Mouse (Mus musculus): Measurements from ENCODE around the gene Anp32e. TPM values are rescaled to one million over a fixed set of nuclear protein-coding genes. Genes with fewer than 3 reads are reported as not detected.
"Not testable (repeated sequence)": the region's sequence is repeated elsewhere in the genome, so short reads cannot be mapped to it uniquely, and the experiment has no call there.

The Anp32e gene
- polyA plus RNA-seq, 1 experiment from 2014 or later = 167 TPM

- H3K9me3 ChIP-seq (replicated peaks; ENCODE audit: control insufficient read depth, low read length) = no peaks in the 10 kb centered on the region
- no peak for ATAC-seq (ENCODE audit: insufficient read depth, low FRiP score)
- peak overlapping the region; percentile 43 for H3K4me3 ChIP-seq (replicated peaks; ENCODE audit: low read length)
- WGBS = 31% methylated on average over 11 of the region's 11 CpGs
- peaks cover 12% of the 10 kb centered on the region for H3K4me1 ChIP-seq (ENCODE audit: control insufficient read depth, insufficient read depth, low read length)
- peak overlapping the region; percentile 63 for H3K9ac ChIP-seq (ENCODE audit: low read length)
- no peaks in the 10 kb centered on the region for H3K36me3 ChIP-seq (ENCODE audit: control insufficient read depth, insufficient read depth, low read length)
- H3K27ac ChIP-seq (ENCODE audit: low read length) = peak overlapping the region; percentile 94
- no peaks in the 10 kb centered on the region for H3K27me3 ChIP-seq (ENCODE audit: control insufficient read depth, insufficient read depth, low read length)
- H3K4me2 ChIP-seq (ENCODE audit: low read depth, low read length) = peak overlapping the region; percentile 55
Observed at GRCm38 (mm10) chr3:95892066-95893052, 36.7 kb upstream of the Anp32e start.

GRCm38 (mm10) chr3:95893126-95893525 is 35.9 kb upstream of the Anp32e start:
- no peaks in the 10 kb centered on the region for H3K27me3 ChIP-seq (ENCODE audit: control insufficient read depth, insufficient read depth, low read length)
- peak overlapping the region; percentile 61 for H3K9ac ChIP-seq (ENCODE audit: low read length)
- H3K4me1 ChIP-seq (ENCODE audit: control insufficient read depth, insufficient read depth, low read length) = peaks cover 12% of the 10 kb centered on the region
- H3K27ac ChIP-seq (ENCODE audit: low read length) = peak overlapping the region; percentile 86
- no peak for ATAC-seq (ENCODE audit: insufficient read depth, low FRiP score)
- H3K4me3 ChIP-seq (replicated peaks; ENCODE audit: low read length) = peak overlapping the region; percentile 81
- peak overlapping the region; percentile 55 for H3K4me2 ChIP-seq (ENCODE audit: low read depth, low read length)
- no peaks in the 10 kb centered on the region for H3K9me3 ChIP-seq (replicated peaks; ENCODE audit: control insufficient read depth, low read length)
- H3K36me3 ChIP-seq (ENCODE audit: control insufficient read depth, insufficient read depth, low read length) = no peaks in the 10 kb centered on the region
- WGBS = 15% methylated on average over 7 of the region's 7 CpGs

- Histone ChIP-seq H3K4me3 (replicated peaks; ENCODE audit: low read length) (peak within 1 kb of the TSS; percentile 81), H3K4me2 (ENCODE audit: low read depth, low read length) (peak within 1 kb of the TSS; percentile 59), H3K4me1 (ENCODE audit: control insufficient read depth, insufficient read depth, low read length) (peaks cover 12% of the 10 kb centered on the region), H3K9ac (ENCODE audit: low read length) (peak within 1 kb of the TSS; percentile 86), H3K27ac (ENCODE audit: low read length) (peak within 1 kb of the TSS; percentile 86)
- not testable (repeated sequence) for H3K9me3 ChIP-seq (replicated peaks; ENCODE audit: control insufficient read depth, low read length); H3K27me3 ChIP-seq (ENCODE audit: control insufficient read depth, insufficient read depth, low read length); H3K36me3 ChIP-seq (ENCODE audit: control insufficient read depth, insufficient read depth, low read length)
- peak; percentile 97 for ATAC-seq (ENCODE audit: insufficient read depth, low FRiP score)
- WGBS = under 1% methylated on average over 21 of the region's 43 CpGs
Observed at GRCm38 (mm10) chr3:95893606-95894316, 35.3 kb upstream of the Anp32e start, which contains the start of gene Aph1a. Gene Aph1a (plus strand): TSS chr3:95893969.

- Histone ChIP-seq H3K9ac (ENCODE audit: low read length) (peak overlapping the region; percentile 86), H3K4me1 (ENCODE audit: control insufficient read depth, insufficient read depth, low read length) (peaks cover 12% of the 10 kb centered on the region)
- ATAC-seq (ENCODE audit: insufficient read depth, low FRiP score) = no peak
Observed at GRCm38 (mm10) chr3:95894317-95895160, 34.5 kb upstream of the Anp32e start.

DNA sequence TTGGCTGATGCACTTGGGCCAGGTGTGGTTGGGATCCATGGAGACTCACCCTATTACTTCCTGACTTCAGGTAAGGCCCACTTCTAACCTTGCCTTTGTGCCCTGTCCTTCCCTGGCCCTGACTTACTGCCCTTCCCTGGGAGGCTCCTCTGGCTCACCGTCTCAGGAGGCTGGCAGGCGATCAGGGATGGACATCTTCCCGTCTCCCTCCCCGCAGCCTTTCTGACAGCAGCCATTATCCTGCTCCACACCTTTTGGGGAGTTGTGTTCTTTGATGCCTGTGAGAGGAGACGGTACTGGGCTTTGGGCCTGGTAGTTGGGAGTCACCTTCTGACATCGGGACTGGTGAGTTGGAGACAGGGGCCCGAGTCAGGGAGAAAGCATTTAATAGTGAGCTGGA is 33.5 kb upstream of the Anp32e start:
- H3K36me3 ChIP-seq (ENCODE audit: control insufficient read depth, insufficient read depth, low read length); H3K27ac ChIP-seq (ENCODE audit: low read length); H3K9me3 ChIP-seq (replicated peaks; ENCODE audit: control insufficient read depth, low read length); H3K4me3 ChIP-seq (replicated peaks; ENCODE audit: low read length); H3K27me3 ChIP-seq (ENCODE audit: control insufficient read depth, insufficient read depth, low read length); H3K9ac ChIP-seq (ENCODE audit: low read length); ATAC-seq (ENCODE audit: insufficient read depth, low FRiP score): not testable (repeated sequence)
- H3K4me2 ChIP-seq (ENCODE audit: low read depth, low read length) = 0 out of 2 replicates have a peak overlapping the region, but pooled peaks have one; percentile 59
- peaks cover 12% of the 10 kb centered on the region for H3K4me1 ChIP-seq (ENCODE audit: control insufficient read depth, insufficient read depth, low read length)
- 84% methylated on average over 7 of the region's 7 CpGs for WGBS

More at GRCm38 (mm10) chr3:95894317-95895160, 34.5 kb upstream of the Anp32e start:
- Histone ChIP-seq H3K9me3 (replicated peaks; ENCODE audit: control insufficient read depth, low read length) (no peaks in the 10 kb centered on the region), H3K36me3 (ENCODE audit: control insufficient read depth, insufficient read depth, low read length) (no peaks in the 10 kb centered on the region), H3K4me2 (ENCODE audit: low read depth, low read length) (peak overlapping the region; percentile 59), H3K27ac (ENCODE audit: low read length) (peak overlapping the region; percentile 82), H3K4me3 (replicated peaks; ENCODE audit: low read length) (peak overlapping the region; percentile 81), H3K27me3 (ENCODE audit: control insufficient read depth, insufficient read depth, low read length) (no peaks in the 10 kb centered on the region)
- 7% methylated on average over 16 of the region's 16 CpGs for WGBS

- Histone ChIP-seq H3K4me3 (replicated peaks; ENCODE audit: low read length) (no peak overlapping the region), H3K9me3 (replicated peaks; ENCODE audit: control insufficient read depth, low read length) (no peaks in the 10 kb centered on the region), H3K27me3 (ENCODE audit: control insufficient read depth, insufficient read depth, low read length) (no peaks in the 10 kb centered on the region), H3K9ac (ENCODE audit: low read length) (no peak overlapping the region), H3K4me2 (ENCODE audit: low read depth, low read length) (no peak overlapping the region), H3K4me1 (ENCODE audit: control insufficient read depth, insufficient read depth, low read length) (peaks cover 6% of the 10 kb centered on the region), H3K36me3 (ENCODE audit: control insufficient read depth, insufficient read depth, low read length) (no peaks in the 10 kb centered on the region), H3K27ac (ENCODE audit: low read length) (no peak overlapping the region)
- no peak for ATAC-seq (ENCODE audit: insufficient read depth, low FRiP score)
- 64% methylated on average over 13 of the region's 13 CpGs for WGBS
Observed at GRCm38 (mm10) chr3:95899800-95900524, 29.1 kb upstream of the Anp32e start.

GRCm38 (mm10) chr3:95901616-95902372 is 27.3 kb upstream of the Anp32e start:
- Histone ChIP-seq H3K36me3 (ENCODE audit: control insufficient read depth, insufficient read depth, low read length) (no peaks in the 10 kb centered on the region), H3K27ac (ENCODE audit: low read length) (no peak overlapping the region), H3K27me3 (ENCODE audit: control insufficient read depth, insufficient read depth, low read length) (no peaks in the 10 kb centered on the region), H3K4me1 (ENCODE audit: control insufficient read depth, insufficient read depth, low read length) (peaks cover 14% of the 10 kb centered on the region), H3K4me2 (ENCODE audit: low read depth, low read length) (no peak overlapping the region), H3K9ac (ENCODE audit: low read length) (no peak overlapping the region), H3K4me3 (replicated peaks; ENCODE audit: low read length) (no peak overlapping the region), H3K9me3 (replicated peaks; ENCODE audit: control insufficient read depth, low read length) (no peaks in the 10 kb centered on the region)
- 53% methylated on average over 9 of the region's 9 CpGs for WGBS
- no peak for ATAC-seq (ENCODE audit: insufficient read depth, low FRiP score)

DNA sequence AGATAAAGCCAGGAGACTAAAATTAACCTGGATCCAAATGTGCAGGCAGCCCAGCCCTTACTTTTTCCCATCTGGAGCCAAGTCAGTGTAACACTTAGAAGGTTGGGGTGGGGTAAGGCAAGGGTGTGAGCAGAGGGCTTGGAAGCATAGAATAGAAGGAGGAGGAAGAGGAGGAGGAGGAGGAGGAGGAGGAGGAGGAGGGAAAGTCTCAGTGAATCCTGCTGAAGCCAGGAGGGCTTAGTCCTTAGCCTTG is 26.7 kb upstream of the Anp32e start:
- H3K9ac ChIP-seq (ENCODE audit: low read length) = no peak overlapping the region
- no peaks in the 10 kb centered on the region for H3K9me3 ChIP-seq (replicated peaks; ENCODE audit: control insufficient read depth, low read length)
- H3K4me3 ChIP-seq (replicated peaks; ENCODE audit: low read length) = no peak overlapping the region
- H3K27ac ChIP-seq (ENCODE audit: low read length) = no peak overlapping the region
- no peaks in the 10 kb centered on the region for H3K27me3 ChIP-seq (ENCODE audit: control insufficient read depth, insufficient read depth, low read length)
- H3K4me1 ChIP-seq (ENCODE audit: control insufficient read depth, insufficient read depth, low read length) = peaks cover 17% of the 10 kb centered on the region
- no peaks in the 10 kb centered on the region for H3K36me3 ChIP-seq (ENCODE audit: control insufficient read depth, insufficient read depth, low read length)
- H3K4me2 ChIP-seq (ENCODE audit: low read depth, low read length) = no peak overlapping the region
- no peak for ATAC-seq (ENCODE audit: insufficient read depth, low FRiP score)

Data from stomach, embryonic 16.5 days (tissue).